Mouse (Mus musculus): ENCODE data around the gene Twf2.

Gene Twf2

DNA sequence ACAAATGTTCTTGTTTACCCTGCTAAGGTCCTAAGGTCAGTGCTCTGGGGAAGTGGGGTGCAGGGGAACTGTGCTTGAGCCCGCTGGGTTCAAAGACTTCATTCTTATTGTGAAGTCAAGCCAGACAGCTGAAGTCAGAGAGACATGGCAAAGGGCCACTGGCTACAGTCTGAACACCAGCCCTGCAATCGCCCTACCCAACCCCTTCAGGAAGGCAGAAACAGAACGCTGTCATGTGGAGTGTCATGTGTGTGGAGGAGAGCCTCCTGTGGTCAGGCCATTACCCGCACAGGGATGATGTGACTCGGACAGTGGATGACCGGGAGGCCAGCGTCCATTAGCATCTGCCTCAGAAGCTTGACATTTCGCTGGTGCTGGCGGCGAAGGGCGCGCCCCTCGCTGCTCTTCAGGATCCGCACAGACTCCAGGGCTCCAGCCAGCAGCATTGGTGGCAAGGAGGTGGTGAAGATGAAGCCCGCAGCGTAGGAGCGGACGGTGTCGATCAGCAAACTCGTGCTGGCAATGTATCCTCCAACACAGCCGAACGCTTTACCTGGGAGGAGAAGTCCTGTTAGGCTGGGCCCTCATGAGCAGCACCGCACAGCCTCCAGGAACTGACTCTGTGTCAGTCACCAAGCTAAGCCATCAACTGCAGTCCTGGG lies 33.4 kb downstream of the Twf2 start:
- in situ Hi-C loops (cut with MboI; ENCODE audit: low sequenced_read_pairs) = no loop called here

- in situ Hi-C loops (cut with MboI; ENCODE audit: low sequenced_read_pairs) = no loop called here
These were observed 33.9 kb downstream of the Twf2 start for GRCm38 (mm10) chr9:106236818-106237211.

GRCm38 (mm10) chr9:106237401-106237800 lies 34.5 kb downstream of the Twf2 start:
- in situ Hi-C loops (cut with MboI; ENCODE audit: low sequenced_read_pairs) = no loop called here

DNA sequence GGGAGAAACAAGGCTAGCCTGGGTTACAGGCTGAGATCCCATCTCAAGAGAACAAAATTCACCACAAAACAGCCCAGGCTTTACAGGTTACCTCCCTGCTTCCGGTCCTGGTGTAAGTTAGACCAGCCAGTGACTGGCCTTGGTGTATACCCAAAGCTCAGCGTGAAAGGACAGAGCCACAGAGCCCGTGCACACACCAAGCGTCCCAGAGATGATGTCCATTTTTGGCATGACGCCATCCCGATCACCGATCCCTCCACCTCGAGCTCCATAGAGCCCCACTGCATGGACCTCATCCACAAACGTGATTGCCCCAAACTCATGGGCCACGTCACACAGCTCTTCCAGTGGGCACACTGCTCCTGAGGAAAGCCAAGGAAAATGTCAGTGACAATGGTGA lies 35.0 kb downstream of the Twf2 start:
- in situ Hi-C loops (cut with MboI; ENCODE audit: low sequenced_read_pairs) = no loop called here

- in situ Hi-C loops (cut with MboI; ENCODE audit: low sequenced_read_pairs) = no loop called here
These were observed 38.7 kb downstream of the Twf2 start for GRCm38 (mm10) chr9:106241541-106242164.

- in situ Hi-C loops (cut with MboI; ENCODE audit: low sequenced_read_pairs) = no loop called here
These were observed 40.0 kb downstream of the Twf2 start for GRCm38 (mm10) chr9:106242813-106243488.

GRCm38 (mm10) chr9:106249550-106249949 lies 46.6 kb downstream of the Twf2 start:
- in situ Hi-C loops (cut with MboI; ENCODE audit: low sequenced_read_pairs) = no loop called here

DNA sequence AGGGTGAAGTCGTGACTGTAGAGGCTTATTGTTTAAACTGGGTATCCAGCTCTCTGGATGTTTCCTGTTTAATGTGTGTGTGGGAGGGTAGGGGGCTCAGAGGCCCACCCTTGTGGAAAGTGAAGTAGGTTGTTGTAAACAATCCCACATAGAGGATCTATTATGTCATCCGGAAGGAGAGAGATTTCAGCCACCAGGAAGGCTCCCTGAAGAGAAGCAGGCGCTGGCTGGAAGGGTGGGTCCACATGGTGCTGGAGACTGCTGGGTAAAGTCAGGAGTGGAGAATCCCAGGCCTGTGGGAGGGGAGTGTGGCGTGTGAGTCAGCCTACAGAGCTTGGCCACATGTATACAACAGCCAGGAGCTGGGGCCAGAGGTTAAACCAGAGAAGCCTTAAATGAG lies 47.3 kb downstream of the Twf2 start:
- in situ Hi-C loops (cut with MboI; ENCODE audit: low sequenced_read_pairs) = no loop called here

DNA sequence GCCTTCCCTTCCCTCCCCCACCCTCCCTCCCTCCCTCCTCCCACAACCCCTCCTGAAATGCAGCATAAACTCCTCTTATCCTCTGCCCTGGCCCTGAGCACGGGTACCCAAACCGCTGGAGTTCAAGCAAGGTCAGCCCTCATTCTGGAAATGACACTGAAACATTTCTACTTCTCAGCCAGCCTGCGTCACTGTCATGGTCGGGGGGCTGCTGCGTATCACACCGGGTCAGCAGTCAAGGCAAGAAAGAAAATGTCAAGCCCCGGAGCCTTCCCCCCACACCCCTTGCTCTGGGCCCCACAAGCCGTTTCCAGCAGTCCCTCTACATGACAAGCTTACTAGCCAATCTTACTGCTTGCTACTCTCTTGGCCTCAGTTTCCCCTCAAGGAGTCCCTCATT lies 48.2 kb downstream of the Twf2 start:
- in situ Hi-C loops (cut with MboI; ENCODE audit: low sequenced_read_pairs) = no loop called here

DNA sequence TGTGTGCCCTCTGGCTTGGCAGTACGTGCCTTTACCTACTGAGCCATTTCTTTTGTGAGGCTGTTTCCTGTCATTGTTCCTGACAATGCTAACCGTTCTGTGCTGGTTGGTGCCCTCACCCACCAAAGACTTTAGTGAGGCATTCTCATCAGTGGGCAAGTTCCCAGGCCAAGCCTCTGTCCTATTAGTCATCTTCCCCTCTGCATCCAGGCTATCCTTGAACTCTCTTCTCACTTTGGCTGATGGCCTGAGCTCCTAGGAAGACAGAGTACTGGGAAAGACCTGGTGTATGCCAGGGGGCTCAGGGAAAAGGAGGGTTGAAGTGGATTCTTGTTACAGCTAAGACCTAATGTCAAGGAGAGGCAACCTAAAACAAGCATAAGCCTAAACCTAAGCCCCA lies 51.1 kb downstream of the Twf2 start:
- in situ Hi-C loops (cut with MboI; ENCODE audit: low sequenced_read_pairs) = no loop called here

- in situ Hi-C loops (cut with MboI; ENCODE audit: low sequenced_read_pairs) = no loop called here
These were observed 55.5 kb downstream of the Twf2 start for GRCm38 (mm10) chr9:106258412-106258811.

DNA sequence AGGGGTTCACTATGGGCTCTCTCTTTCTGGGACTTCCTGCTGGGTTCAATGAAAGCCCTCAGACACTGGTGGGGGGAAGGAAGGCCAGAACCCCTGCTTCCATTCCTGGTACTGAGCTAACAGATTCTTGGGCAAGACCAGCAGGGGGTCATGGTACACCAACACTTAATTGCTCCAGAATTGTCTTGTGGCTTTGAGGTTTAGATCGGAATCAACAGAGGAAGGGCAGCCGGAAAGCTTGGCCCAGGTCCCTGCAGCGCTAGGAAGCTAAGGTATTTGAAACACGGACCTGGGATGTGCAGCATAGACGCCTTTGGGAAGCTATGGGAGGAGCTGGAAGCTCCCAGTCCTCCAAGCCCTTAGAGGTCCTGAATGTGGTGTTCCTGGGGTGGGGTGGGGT lies 56.1 kb downstream of the Twf2 start:
- in situ Hi-C loops (cut with MboI; ENCODE audit: low sequenced_read_pairs) = no loop called here

DNA sequence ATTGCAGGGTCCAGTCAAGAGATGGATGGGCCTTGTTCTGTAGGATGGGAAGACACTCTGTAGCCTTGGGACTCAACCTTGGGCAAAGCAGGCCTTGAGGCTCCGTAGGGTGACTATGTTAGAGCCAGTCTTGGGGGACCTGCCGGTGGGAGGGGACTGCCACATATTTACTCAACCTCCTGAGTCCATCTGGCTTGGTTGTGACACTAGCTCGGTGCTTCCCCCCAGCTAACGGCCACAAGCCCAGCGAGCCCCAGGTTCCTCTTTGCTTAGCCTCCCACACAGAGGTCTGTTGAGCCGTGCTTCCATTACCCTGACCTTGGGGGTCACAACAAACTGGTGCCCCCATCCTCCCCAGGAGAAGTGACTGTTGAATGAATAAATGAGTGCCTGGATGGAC lies 58.1 kb downstream of the Twf2 start:
- in situ Hi-C loops (cut with MboI; ENCODE audit: low sequenced_read_pairs) = no loop called here

DNA sequence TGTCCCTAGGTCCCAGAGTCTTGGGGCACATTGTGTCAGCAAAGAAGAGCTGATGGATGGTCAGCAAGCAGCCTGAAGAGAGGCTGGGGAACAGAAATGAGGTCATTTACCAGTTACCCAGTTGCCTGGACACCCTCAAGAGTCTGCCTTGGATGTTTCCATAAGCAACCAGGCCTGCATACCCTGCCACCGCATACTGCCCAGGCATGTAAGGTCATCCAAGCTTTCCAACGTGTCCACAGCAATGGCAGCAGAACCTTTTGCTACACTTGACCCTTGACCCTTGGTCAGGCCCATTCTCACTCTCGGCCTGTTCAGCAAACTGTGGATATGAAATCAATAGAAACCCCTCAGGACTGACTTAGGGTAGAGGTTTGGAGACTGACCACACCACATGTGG lies 58.6 kb downstream of the Twf2 start:
- in situ Hi-C loops (cut with MboI; ENCODE audit: low sequenced_read_pairs) = no loop called here

GRCm38 (mm10) chr9:106262075-106262474 lies 59.2 kb downstream of the Twf2 start:
- in situ Hi-C loops (cut with MboI; ENCODE audit: low sequenced_read_pairs) = no loop called here

- in situ Hi-C loops (cut with MboI; ENCODE audit: low sequenced_read_pairs) = no loop called here
These were observed 60.5 kb downstream of the Twf2 start for GRCm38 (mm10) chr9:106263381-106263924.

Measured in CH12F3 (cell line).